Mouse (Mus musculus) 416B (cell line): ENCODE results near the gene Olr1.

Experiments used
- DNase-seq: peaks from one replicate; pipeline ENCODE4 v3.0.0; 2011; ENCODE audit warnings: low read depth

Olr1 gene

GRCm38 (mm10) chr6:129507024-129507423, at the start of gene Olr1:
Gene Olr1, minus strand, starts transcription at chr6:129507165.
- DNase-seq = peak; percentile 97

GRCm38 (mm10) chr6:129548009-129548408, 41.0 kb upstream of the Olr1 start:
- peak; percentile 54 for DNase-seq

- DNase-seq = no peak
Observed at GRCm38 (mm10) chr6:129547277-129547676, 40.3 kb upstream of the Olr1 start.

- peak; percentile 65 for DNase-seq
Observed at GRCm38 (mm10) chr6:129543709-129544606, 37.0 kb upstream of the Olr1 start.

- DNase-seq = no peak
Observed at GRCm38 (mm10) chr6:129542540-129542939, 35.6 kb upstream of the Olr1 start.

- no peak for DNase-seq
Observed at GRCm38 (mm10) chr6:129541931-129542330, 35.0 kb upstream of the Olr1 start.

GRCm38 (mm10) chr6:129538555-129538954, 31.6 kb upstream of the Olr1 start:
- no peak for DNase-seq

GRCm38 (mm10) chr6:129535723-129536122, 28.8 kb upstream of the Olr1 start:
- DNase-seq = peak; percentile 57

- DNase-seq = no peak
Observed at GRCm38 (mm10) chr6:129534627-129535190, 27.7 kb upstream of the Olr1 start.

GRCm38 (mm10) chr6:129534057-129534456, 27.1 kb upstream of the Olr1 start:
- DNase-seq = peak; percentile 71

GRCm38 (mm10) chr6:129532942-129533860, 26.2 kb upstream of the Olr1 start, which contains the start of gene Gabarapl1:
Gene Gabarapl1, plus strand, starts transcription at chr6:129533160.
- peak; percentile 79 for DNase-seq

GRCm38 (mm10) chr6:129532556-129532941, 25.6 kb upstream of the Olr1 start:
- DNase-seq = peak; percentile 72

GRCm38 (mm10) chr6:129530261-129530660, 23.3 kb upstream of the Olr1 start:
- DNase-seq = no peak

GRCm38 (mm10) chr6:129529605-129530004, 22.6 kb upstream of the Olr1 start:
- DNase-seq = no peak

GRCm38 (mm10) chr6:129527416-129527815, 20.5 kb upstream of the Olr1 start:
- no peak for DNase-seq

GRCm38 (mm10) chr6:129526069-129526468, 19.1 kb upstream of the Olr1 start:
- DNase-seq = no peak

- DNase-seq = peak; percentile 80
Observed at GRCm38 (mm10) chr6:129517752-129518408, 10.9 kb upstream of the Olr1 start.

GRCm38 (mm10) chr6:129516388-129516787, 9.4 kb upstream of the Olr1 start:
- peak; percentile 72 for DNase-seq

- peak; percentile 78 for DNase-seq
Observed at GRCm38 (mm10) chr6:129515068-129515467, 8.1 kb upstream of the Olr1 start.

GRCm38 (mm10) chr6:129514376-129514775, 7.4 kb upstream of the Olr1 start:
- peak; percentile 90 for DNase-seq

GRCm38 (mm10) chr6:129513409-129513808, 6.4 kb upstream of the Olr1 start:
- DNase-seq = peak; percentile 91

- no peak for DNase-seq
Observed at GRCm38 (mm10) chr6:129512868-129513267, 5.9 kb upstream of the Olr1 start.
